Mouse (Mus musculus): ENCODE measurements at regions not wholly inside any gene's neighbourhood (a gene's known extent, or its start where the extent isn't known, plus 50 kb on each side); places are given as distances from the start of the nearest gene placed in this dataset.

GRCm38 (mm10) chr13:15879576-15879975, 132.1 kb upstream of the Inhba start:
- no peak overlapping the region for H3K9ac ChIP-seq
- H3K4me2 ChIP-seq (replicated peaks): no peak overlapping the region
- H3K36me3 ChIP-seq: no peaks in the 10 kb centered on the region
- no peaks in the 10 kb centered on the region for H3K4me1 ChIP-seq
- H3K27ac ChIP-seq: no peak overlapping the region
- H3K4me3 ChIP-seq: no peak overlapping the region
- no peaks in the 10 kb centered on the region for H3K9me3 ChIP-seq
- no peak for ATAC-seq (ENCODE audit: low FRiP score, low read depth)
- H3K27me3 ChIP-seq (replicated peaks): no peaks in the 10 kb centered on the region

- Histone ChIP-seq H3K4me2 (replicated peaks) (no peak overlapping the region), H3K27me3 (replicated peaks) (no peaks in the 10 kb centered on the region), H3K9ac (no peak overlapping the region), H3K9me3 (no peaks in the 10 kb centered on the region), H3K4me1 (no peaks in the 10 kb centered on the region), H3K36me3 (no peaks in the 10 kb centered on the region), H3K27ac (no peak overlapping the region), H3K4me3 (no peak overlapping the region)
- WGBS: 76% methylated on average over 3 of the region's 3 CpGs
- no peak for ATAC-seq (ENCODE audit: low FRiP score, low read depth)
These were observed 120.9 kb upstream of the Inhba start for GRCm38 (mm10) chr13:15890794-15891193.

GRCm38 (mm10) chr13:15891403-15891802, 120.2 kb upstream of the Inhba start:
- no peak for ATAC-seq (ENCODE audit: low FRiP score, low read depth)
- Histone ChIP-seq H3K4me3 (no peak overlapping the region), H3K36me3 (no peaks in the 10 kb centered on the region), H3K9ac (no peak overlapping the region), H3K4me2 (replicated peaks) (no peak overlapping the region), H3K27ac (no peak overlapping the region), H3K4me1 (no peaks in the 10 kb centered on the region), H3K27me3 (replicated peaks) (no peaks in the 10 kb centered on the region), H3K9me3 (no peaks in the 10 kb centered on the region)

- Histone ChIP-seq H3K4me1 (no peaks in the 10 kb centered on the region), H3K27ac (no peak overlapping the region), H3K4me3 (no peak overlapping the region), H3K27me3 (replicated peaks) (no peaks in the 10 kb centered on the region), H3K9ac (no peak overlapping the region), H3K36me3 (no peaks in the 10 kb centered on the region), H3K4me2 (replicated peaks) (no peak overlapping the region), H3K9me3 (no peaks in the 10 kb centered on the region)
- ATAC-seq (ENCODE audit: low FRiP score, low read depth): no peak
- 93% methylated on average over 1 of the region's 1 CpGs for WGBS
These were observed 113.5 kb upstream of the Inhba start for GRCm38 (mm10) chr13:15898201-15898600.

GRCm38 (mm10) chr13:15901710-15902675, 109.7 kb upstream of the Inhba start:
- 47% methylated on average over 7 of the region's 7 CpGs for WGBS
- Histone ChIP-seq H3K27ac (no peak overlapping the region), H3K4me2 (replicated peaks) (no peak overlapping the region), H3K36me3 (no peaks in the 10 kb centered on the region), H3K9me3 (no peaks in the 10 kb centered on the region), H3K4me3 (no peak overlapping the region), H3K27me3 (replicated peaks) (no peaks in the 10 kb centered on the region), H3K9ac (no peak overlapping the region), H3K4me1 (no peaks in the 10 kb centered on the region)
- ATAC-seq (ENCODE audit: low FRiP score, low read depth): peak; percentile 33; the same call in 1 of the 2 replicates

GRCm38 (mm10) chr13:15907806-15908205, 103.8 kb upstream of the Inhba start:
- Histone ChIP-seq H3K4me3 (no peak overlapping the region), H3K36me3 (no peaks in the 10 kb centered on the region), H3K9me3 (no peaks in the 10 kb centered on the region), H3K27me3 (replicated peaks) (no peaks in the 10 kb centered on the region), H3K4me2 (replicated peaks) (no peak overlapping the region), H3K4me1 (no peaks in the 10 kb centered on the region), H3K27ac (no peak overlapping the region), H3K9ac (no peak overlapping the region)
- WGBS: 67% methylated on average over 1 of the region's 1 CpGs
- ATAC-seq (ENCODE audit: low FRiP score, low read depth): no peak

GRCm38 (mm10) chr13:15910578-15910977, 101.1 kb upstream of the Inhba start:
- H3K4me2 ChIP-seq (replicated peaks): no peak overlapping the region
- H3K27ac ChIP-seq: no peak overlapping the region
- no peak overlapping the region for H3K9ac ChIP-seq
- no peaks in the 10 kb centered on the region for H3K9me3 ChIP-seq
- WGBS: 85% methylated on average over 2 of the region's 2 CpGs
- no peaks in the 10 kb centered on the region for H3K4me1 ChIP-seq
- no peak for ATAC-seq (ENCODE audit: low FRiP score, low read depth)
- H3K27me3 ChIP-seq (replicated peaks): no peaks in the 10 kb centered on the region
- no peak overlapping the region for H3K4me3 ChIP-seq
- H3K36me3 ChIP-seq: no peaks in the 10 kb centered on the region

GRCm38 (mm10) chr13:15911263-15911662, 100.4 kb upstream of the Inhba start:
- H3K27ac ChIP-seq: no peak overlapping the region
- H3K27me3 ChIP-seq (replicated peaks): no peaks in the 10 kb centered on the region
- no peak for ATAC-seq (ENCODE audit: low FRiP score, low read depth)
- H3K9ac ChIP-seq: no peak overlapping the region
- no peaks in the 10 kb centered on the region for H3K9me3 ChIP-seq
- no peaks in the 10 kb centered on the region for H3K4me1 ChIP-seq
- no peak overlapping the region for H3K4me2 ChIP-seq (replicated peaks)
- 81% methylated on average over 1 of the region's 1 CpGs for WGBS
- no peaks in the 10 kb centered on the region for H3K36me3 ChIP-seq
- H3K4me3 ChIP-seq: no peak overlapping the region

- Histone ChIP-seq H3K9ac (no peak overlapping the region), H3K27me3 (replicated peaks) (no peaks in the 10 kb centered on the region), H3K4me1 (no peaks in the 10 kb centered on the region), H3K4me3 (no peak overlapping the region), H3K36me3 (no peaks in the 10 kb centered on the region), H3K9me3 (no peaks in the 10 kb centered on the region), H3K4me2 (replicated peaks) (no peak overlapping the region), H3K27ac (no peak overlapping the region)
- WGBS: 75% methylated on average over 1 of the region's 1 CpGs
- no peak for ATAC-seq (ENCODE audit: low FRiP score, low read depth)
These were observed 97.4 kb upstream of the Inhba start for GRCm38 (mm10) chr13:15914270-15914669.

GRCm38 (mm10) chr13:15929890-15930289, 81.8 kb upstream of the Inhba start:
- Histone ChIP-seq H3K9me3 (no peaks in the 10 kb centered on the region), H3K27ac (no peak overlapping the region), H3K36me3 (no peaks in the 10 kb centered on the region), H3K4me2 (replicated peaks) (no peak overlapping the region), H3K4me1 (no peaks in the 10 kb centered on the region), H3K4me3 (no peak overlapping the region), H3K27me3 (replicated peaks) (no peaks in the 10 kb centered on the region), H3K9ac (no peak overlapping the region)
- WGBS: 91% methylated on average over 3 of the region's 3 CpGs
- ATAC-seq (ENCODE audit: low FRiP score, low read depth): no peak

- H3K4me1 ChIP-seq: no peaks in the 10 kb centered on the region
- H3K4me3 ChIP-seq: no peak overlapping the region
- 35% methylated on average over 5 of the region's 5 CpGs for WGBS
- H3K27ac ChIP-seq: no peak overlapping the region
- H3K36me3 ChIP-seq: no peaks in the 10 kb centered on the region
- 0 out of 2 replicates have a peak, but pooled peaks have one; percentile 25 for ATAC-seq (ENCODE audit: low FRiP score, low read depth)
- H3K4me2 ChIP-seq (replicated peaks): no peak overlapping the region
- H3K9me3 ChIP-seq: no peaks in the 10 kb centered on the region
- H3K27me3 ChIP-seq (replicated peaks): no peaks in the 10 kb centered on the region
- no peak overlapping the region for H3K9ac ChIP-seq
These were observed 80.0 kb upstream of the Inhba start for GRCm38 (mm10) chr13:15931553-15932162.

- Histone ChIP-seq H3K4me3 (no peak overlapping the region), H3K9ac (no peak overlapping the region), H3K4me1 (no peaks in the 10 kb centered on the region), H3K4me2 (replicated peaks) (no peak overlapping the region), H3K27me3 (replicated peaks) (no peaks in the 10 kb centered on the region), H3K9me3 (no peaks in the 10 kb centered on the region), H3K27ac (no peak overlapping the region), H3K36me3 (no peaks in the 10 kb centered on the region)
- 70% methylated on average over 1 of the region's 1 CpGs for WGBS
- no peak for ATAC-seq (ENCODE audit: low FRiP score, low read depth)
These were observed 76.0 kb upstream of the Inhba start for GRCm38 (mm10) chr13:15935689-15936088.

GRCm38 (mm10) chr13:15936109-15936508, 75.5 kb upstream of the Inhba start:
- Histone ChIP-seq H3K4me3 (no peak overlapping the region), H3K4me1 (no peaks in the 10 kb centered on the region), H3K4me2 (replicated peaks) (no peak overlapping the region), H3K9me3 (no peaks in the 10 kb centered on the region), H3K27me3 (replicated peaks) (no peaks in the 10 kb centered on the region), H3K36me3 (no peaks in the 10 kb centered on the region), H3K9ac (no peak overlapping the region), H3K27ac (no peak overlapping the region)
- no peak for ATAC-seq (ENCODE audit: low FRiP score, low read depth)
- WGBS: 83% methylated on average over 1 of the region's 1 CpGs

Measured in neural tube, embryonic 12.5 days (tissue).